Mouse (Mus musculus) layer of hippocampus, adult 2 months (tissue): ENCODE data around the gene Fli1. TPM values are rescaled to one million over a fixed set of nuclear protein-coding genes. Genes with fewer than 3 reads are reported as not detected.

ENCODE experiments used
- DNase-seq, 2 experiments: peaks; one replicate each; pipeline ENCODE4 v3.0.0; 2022; ENCODE audit warnings: low spot score in 2 of 2
- H3K27ac ChIP-seq: fragments of 200-600 bp; 2 replicates; pipeline ENCODE4 v1.8.1; 2022
- H3K4me3 ChIP-seq: fragments of 200-600 bp; 2 replicates; pipeline ENCODE4 v1.8.1; 2022; ENCODE audit warnings: mild to moderate bottlenecking
- CTCF ChIP-seq: fragments of 200-600 bp; conservative IDR thresholded peaks from 2 replicates; pipeline ENCODE4 v1.8.1; 2022; ENCODE audit warnings: antibody characterized with exemption, mild to moderate bottlenecking, moderate library complexity
- total RNA-seq, 2 experiments: library from RNA; stranded (reverse); gene quantifications; 2 replicates each; pipeline ENCODE4 v1.2.3; 2021

The Fli1 gene
- total RNA-seq, 2 experiments from 2014 or later: 4.0 to 4.3 TPM

- H3K4me3 ChIP-seq: no peak overlapping the region
- no peak overlapping the region for H3K27ac ChIP-seq
Measured at GRCm38 (mm10) chr9:32478799-32479198, 63.9 kb downstream of the Fli1 start.

GRCm38 (mm10) chr9:32478087-32478486 lies 64.6 kb downstream of the Fli1 start:
- no peak for TF ChIP-seq CTCF
- H3K4me3 ChIP-seq: no peak overlapping the region
- no peak for DNase-seq
- no peak overlapping the region for H3K27ac ChIP-seq

More at GRCm38 (mm10) chr9:32478799-32479198, 63.9 kb downstream of the Fli1 start:
- no peak for TF ChIP-seq CTCF
- no peak for DNase-seq

GRCm38 (mm10) chr9:32476604-32477003 lies 66.1 kb downstream of the Fli1 start:
- DNase-seq: no peak
- no peak for TF ChIP-seq CTCF
- Histone ChIP-seq H3K4me3 (no peak overlapping the region), H3K27ac (no peak overlapping the region)

- no peak overlapping the region for H3K4me3 ChIP-seq
- TF ChIP-seq CTCF: no peak
- no peak overlapping the region for H3K27ac ChIP-seq
- DNase-seq: no peak
Measured at GRCm38 (mm10) chr9:32474621-32475390, 67.9 kb downstream of the Fli1 start.

- TF ChIP-seq CTCF: no peak
- no peak overlapping the region for H3K4me3 ChIP-seq
- H3K27ac ChIP-seq: no peak overlapping the region
- DNase-seq: no peak
Measured at GRCm38 (mm10) chr9:32472346-32472745, 70.3 kb downstream of the Fli1 start.

- Histone ChIP-seq H3K4me3 (no peak overlapping the region), H3K27ac (no peak overlapping the region)
- no peak for TF ChIP-seq CTCF
- DNase-seq: no peak
Measured at GRCm38 (mm10) chr9:32469123-32469751, 73.4 kb downstream of the Fli1 start.

- H3K27ac ChIP-seq: no peak overlapping the region
- DNase-seq: no peak
- H3K4me3 ChIP-seq: no peak overlapping the region
- no peak for TF ChIP-seq CTCF
Measured at GRCm38 (mm10) chr9:32468313-32468712, 74.3 kb downstream of the Fli1 start.

DNA sequence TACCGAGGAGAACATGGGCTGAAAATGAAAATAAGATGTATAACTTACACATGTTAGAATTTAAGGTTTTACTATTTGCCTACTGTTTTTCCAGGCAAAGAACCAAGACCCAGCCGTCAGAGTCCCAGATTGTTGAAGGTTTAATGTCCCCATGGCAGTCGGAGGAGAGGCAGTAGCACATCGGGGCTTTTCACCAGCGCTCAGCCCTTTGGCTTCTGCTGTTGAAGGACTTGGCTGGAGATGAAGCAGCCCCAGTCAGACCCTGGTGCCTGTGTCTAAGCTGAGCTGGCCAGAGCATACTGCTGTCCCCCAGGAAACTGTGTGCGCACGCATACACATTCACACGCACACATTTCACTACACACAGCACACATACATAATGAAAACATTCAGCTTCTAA lies 75.2 kb downstream of the Fli1 start:
- TF ChIP-seq CTCF: no peak
- H3K4me3 ChIP-seq: no peak overlapping the region
- DNase-seq: no peak
- H3K27ac ChIP-seq: no peak overlapping the region

- Histone ChIP-seq H3K4me3 (no peak overlapping the region), H3K27ac (no peak overlapping the region)
- no peak for TF ChIP-seq CTCF
- no peak for DNase-seq
Measured at GRCm38 (mm10) chr9:32466861-32467260, 75.8 kb downstream of the Fli1 start.

GRCm38 (mm10) chr9:32456707-32457106 lies 86.0 kb downstream of the Fli1 start:
- no peak overlapping the region for H3K27ac ChIP-seq
- no peak overlapping the region for H3K4me3 ChIP-seq
- 0 out of 2 replicates have a peak, but pooled peaks have one; percentile 9 for TF ChIP-seq CTCF
- no peak for DNase-seq

DNA sequence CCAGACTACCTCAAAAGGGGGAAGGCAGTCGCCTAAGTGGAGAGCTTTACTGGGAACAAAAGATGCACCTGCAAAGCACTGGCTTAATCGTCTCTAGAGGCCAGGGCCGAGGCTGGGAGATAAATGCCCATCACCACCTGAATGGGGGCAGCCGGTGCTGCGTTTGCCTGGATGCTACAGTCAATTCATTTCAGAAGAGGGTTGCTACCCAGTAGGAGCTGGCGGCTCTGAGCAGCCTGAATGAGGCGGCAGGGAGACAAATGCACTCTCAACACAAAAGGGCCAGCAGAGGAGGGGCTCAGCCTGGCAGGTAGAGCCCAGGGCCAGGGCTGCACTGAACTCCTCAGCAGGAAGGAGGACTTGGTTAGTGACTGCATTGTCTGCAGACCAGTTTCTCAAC lies 92.5 kb downstream of the Fli1 start:
- DNase-seq: no peak
- H3K27ac ChIP-seq: no peak overlapping the region
- TF ChIP-seq CTCF: no peak
- H3K4me3 ChIP-seq: no peak overlapping the region

- no peak for TF ChIP-seq CTCF
- DNase-seq: no peak
- Histone ChIP-seq H3K4me3 (no peak overlapping the region), H3K27ac (no peak overlapping the region)
Measured at GRCm38 (mm10) chr9:32448766-32449165, 93.9 kb downstream of the Fli1 start.

DNA sequence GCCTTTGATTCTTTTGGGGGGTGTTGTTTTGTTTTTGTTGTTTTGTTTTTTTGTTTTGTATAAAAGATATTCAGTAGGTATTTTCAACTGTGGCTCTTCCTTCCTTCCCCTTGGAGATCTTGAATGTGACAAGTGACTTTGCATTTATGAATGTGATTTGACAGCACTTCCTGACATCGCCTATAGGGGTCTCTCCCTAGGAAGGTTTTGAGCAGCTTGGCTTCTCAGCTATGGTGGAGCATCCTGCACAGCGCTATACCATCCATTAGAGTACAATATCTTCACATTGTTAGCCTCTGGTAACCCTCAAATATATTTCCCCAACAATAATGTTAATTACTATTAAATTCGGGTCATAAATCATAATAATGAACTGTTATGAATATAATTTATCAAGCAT lies 96.9 kb downstream of the Fli1 start:
- H3K4me3 ChIP-seq: no peak overlapping the region
- peak; percentile 70 for TF ChIP-seq CTCF
- H3K27ac ChIP-seq: no peak overlapping the region
- no peak for DNase-seq

- no peak overlapping the region for H3K4me3 ChIP-seq
- no peak for TF ChIP-seq CTCF
- no peak overlapping the region for H3K27ac ChIP-seq
- no peak for DNase-seq
Measured at GRCm38 (mm10) chr9:32444453-32445201, 98.0 kb downstream of the Fli1 start.
